Mouse (Mus musculus) midbrain, embryonic 10.5 days (tissue): Measurements from ENCODE around the gene Sergef. TPM values are rescaled to one million over a fixed set of nuclear protein-coding genes. Genes with fewer than 3 reads are reported as not detected.

Experiments
- DNase-seq: peaks from one replicate; pipeline ENCODE4 v3.0.0-alpha.2; 2017; ENCODE audit warnings: low spot score
- H3K27ac ChIP-seq: fragments of 300-500 bp; sonication (generic); replicated peaks from 2 replicates; pipeline ENCODE4 v1.5.1; 2016; ENCODE audit warnings: mild to moderate bottlenecking
- H3K27me3 ChIP-seq: fragments of 300-500 bp; sonication (generic); 2 replicates; pipeline ENCODE4 v1.6.1; 2016; ENCODE audit warnings: low read depth, mild to moderate bottlenecking; ENCODE audit not compliant: poor library complexity, severe bottlenecking
- H3K36me3 ChIP-seq: fragments of 300-500 bp; sonication (generic); 2 replicates; pipeline ENCODE4 v1.6.1; 2016; ENCODE audit warnings: mild to moderate bottlenecking, moderate library complexity
- H3K4me1 ChIP-seq: fragments of 300-500 bp; sonication (generic); 2 replicates; pipeline ENCODE4 v1.6.1; 2016
- H3K4me3 ChIP-seq: fragments of 300-500 bp; sonication (generic); 2 replicates; pipeline ENCODE4 v1.5.1; 2016; ENCODE audit warnings: mild to moderate bottlenecking, moderate library complexity
- H3K9me3 ChIP-seq: fragments of 300-500 bp; sonication (generic); replicated peaks from 2 replicates; pipeline ENCODE4 v1.6.1; 2016; ENCODE audit warnings: mild to moderate bottlenecking
- WGBS: fragments of 180-500 bp; shearing (Covaris S2); methylation state at CpG from one replicate; pipeline ENCODE4 v1.1.7; 2016; 5-methylcytosine and 5-hydroxymethylcytosine counted together
- polyA plus RNA-seq: library from polyadenylated mRNA; unstranded; fragments of >200 nt; fragmentation: Nextera tagmentation; extraction: Ambion mirVana; gene quantifications from 2 replicates; pipeline ENCODE4 v1.2.1, GENCODE M21; 2016

Gene Sergef
- polyA plus RNA-seq, 1 experiment from 2014 or later = 17.6 TPM

DNA sequence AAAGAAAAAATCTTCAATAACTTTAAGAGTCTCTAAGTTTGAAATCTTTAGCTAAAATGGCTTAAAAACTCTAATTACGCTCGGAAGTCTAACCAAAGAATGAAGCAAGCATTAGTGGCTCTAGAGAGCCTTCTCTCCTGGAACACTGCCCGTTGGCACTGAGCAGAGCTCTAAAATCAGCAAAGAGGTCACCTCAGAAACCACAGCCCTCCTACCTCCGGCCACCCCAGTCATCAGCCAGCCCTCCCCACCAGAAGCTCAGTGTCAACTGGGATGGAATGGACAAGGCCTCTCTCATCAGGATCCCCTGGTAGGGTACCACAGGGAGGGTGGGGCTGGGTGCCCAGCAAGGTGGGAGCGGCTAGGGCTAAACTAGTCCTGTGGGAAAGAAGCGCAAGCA lies 80.0 kb downstream of the Sergef start:
- Histone ChIP-seq H3K4me3 (no peak overlapping the region), H3K27ac (0 out of 2 replicates have a peak overlapping the region, but pooled peaks have one; percentile 23), H3K36me3 (no peaks in the 10 kb centered on the region), H3K4me1 (peaks cover 27% of the 10 kb centered on the region), H3K27me3 (no peaks in the 10 kb centered on the region), H3K9me3 (no peaks in the 10 kb centered on the region; the same call in 1 of the 2 replicates)
- DNase-seq = no peak
- 94% methylated on average over 6 of the region's 6 CpGs for WGBS

DNA sequence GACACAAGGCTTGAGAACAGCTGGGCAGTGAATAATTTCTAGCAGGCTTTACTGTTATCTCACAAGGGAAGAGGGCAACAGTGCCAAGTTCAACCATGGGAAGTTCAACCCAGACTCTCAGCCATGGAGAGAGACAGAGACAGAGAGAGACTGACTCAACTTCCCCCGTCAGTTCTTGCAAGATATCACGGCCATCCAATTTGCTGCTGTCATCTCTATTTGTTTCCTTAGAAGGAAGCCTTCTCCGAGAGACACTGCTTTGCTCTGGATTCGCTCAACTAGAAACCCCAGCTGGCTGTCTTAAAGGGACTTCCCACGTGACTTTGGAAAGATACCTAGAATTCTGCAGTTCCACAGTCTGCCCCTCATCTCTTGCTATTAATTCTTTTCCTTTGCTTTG lies 80.6 kb downstream of the Sergef start:
- Histone ChIP-seq H3K36me3 (no peaks in the 10 kb centered on the region), H3K4me3 (no peak overlapping the region), H3K27me3 (no peaks in the 10 kb centered on the region), H3K9me3 (no peaks in the 10 kb centered on the region), H3K4me1 (peaks cover 33% of the 10 kb centered on the region), H3K27ac (no peak overlapping the region)
- DNase-seq = no peak
- WGBS = 86% methylated on average over 5 of the region's 5 CpGs

DNA sequence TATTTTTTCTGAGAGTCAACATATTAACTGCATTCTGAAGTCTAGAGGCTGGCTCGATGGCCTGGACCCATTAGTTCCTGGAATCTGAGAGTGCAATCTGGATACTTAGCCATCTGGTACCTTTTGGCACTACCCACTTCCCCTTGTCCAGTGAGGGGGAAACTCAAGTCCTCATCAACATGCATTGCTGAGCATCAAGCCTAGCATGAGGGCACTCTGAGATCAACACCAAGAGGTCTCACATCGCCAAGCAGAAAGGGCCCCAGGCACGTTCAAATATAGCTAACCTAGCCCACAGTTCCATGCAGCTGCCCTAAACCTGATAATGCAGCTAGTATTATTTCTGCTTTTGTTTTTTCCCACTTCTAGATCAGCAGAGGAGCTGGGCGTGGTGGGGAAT lies 81.6 kb downstream of the Sergef start:
- no peaks in the 10 kb centered on the region for H3K36me3 ChIP-seq
- 90% methylated on average over 4 of the region's 4 CpGs for WGBS

DNA sequence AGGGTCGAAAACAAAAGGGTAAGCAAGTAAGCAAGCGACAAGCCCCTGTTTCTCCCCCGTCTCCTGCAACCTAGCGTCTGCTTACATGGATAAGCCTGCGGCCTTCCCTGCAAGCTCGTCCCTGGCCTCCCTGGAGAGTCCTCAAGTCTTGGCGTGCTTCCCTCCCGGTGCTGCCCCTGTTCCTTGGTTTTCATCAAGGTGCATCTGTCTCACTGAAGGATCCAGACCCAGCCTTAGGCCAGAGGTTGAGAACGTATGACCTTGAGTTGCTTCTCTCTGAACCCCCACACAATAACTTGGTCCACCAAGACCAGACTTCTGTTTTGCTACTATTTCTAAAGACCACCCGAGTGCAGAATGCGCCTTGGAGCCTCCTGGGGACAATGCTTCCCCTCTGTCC lies 82.2 kb downstream of the Sergef start:
- no peaks in the 10 kb centered on the region for H3K9me3 ChIP-seq
- no peaks in the 10 kb centered on the region for H3K27me3 ChIP-seq
- 84% methylated on average over 11 of the region's 11 CpGs for WGBS
- peaks cover 45% of the 10 kb centered on the region for H3K4me1 ChIP-seq
- peak overlapping the region; percentile 76; the same call in 1 of the 2 replicates for H3K27ac ChIP-seq
- no peaks in the 10 kb centered on the region for H3K36me3 ChIP-seq
- H3K4me3 ChIP-seq = no peak overlapping the region
- DNase-seq = no peak

More for the DNA sequence above, 81.6 kb downstream of the Sergef start:
- no peaks in the 10 kb centered on the region for H3K27me3 ChIP-seq
- H3K4me1 ChIP-seq = peaks cover 43% of the 10 kb centered on the region
- no peak for DNase-seq
- no peaks in the 10 kb centered on the region for H3K9me3 ChIP-seq
- no peak overlapping the region for H3K27ac ChIP-seq
- H3K4me3 ChIP-seq = no peak overlapping the region

DNA sequence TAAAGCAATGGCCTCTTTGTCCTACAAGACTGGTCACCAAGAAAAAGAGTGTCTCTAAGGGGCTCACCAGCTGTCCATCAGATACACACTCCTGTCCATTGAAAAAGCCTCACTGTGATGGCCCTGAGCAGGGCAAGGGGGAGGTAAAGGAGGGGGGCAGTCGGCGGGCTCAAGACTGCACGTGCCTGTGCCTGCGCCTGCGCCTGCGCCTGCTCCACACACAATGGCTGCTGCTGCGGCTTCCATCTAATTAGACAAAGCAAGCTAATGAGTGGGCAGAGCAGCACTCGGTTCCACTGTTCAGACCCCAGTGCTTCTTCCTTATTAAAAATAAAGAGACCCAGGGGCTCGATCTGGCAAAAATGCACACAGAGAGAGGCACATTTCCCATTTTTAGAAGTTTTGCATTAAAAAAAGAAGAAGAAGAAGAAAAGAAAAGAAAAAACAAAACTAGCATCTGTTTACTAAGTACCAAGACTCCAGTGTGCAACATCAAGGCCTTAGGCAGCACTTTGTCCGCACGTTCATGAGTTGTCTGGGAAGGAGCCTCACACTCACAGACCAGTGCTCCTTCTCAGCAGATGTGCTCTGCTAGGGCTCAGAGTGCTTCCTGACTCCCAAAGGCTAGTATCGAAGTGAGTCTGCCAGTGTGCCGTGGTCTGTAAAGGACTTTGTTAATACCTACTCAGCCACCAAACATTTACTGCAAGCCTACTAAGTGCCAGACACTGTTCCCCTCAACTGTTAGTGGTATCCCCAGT lies 83.1 kb downstream of the Sergef start:
- no peaks in the 10 kb centered on the region for H3K9me3 ChIP-seq
- WGBS = 55% methylated on average over 13 of the region's 13 CpGs
- H3K27ac ChIP-seq = peak overlapping the region; percentile 76
- H3K36me3 ChIP-seq = no peaks in the 10 kb centered on the region
- H3K4me1 ChIP-seq = peaks cover 51% of the 10 kb centered on the region
- no peaks in the 10 kb centered on the region for H3K27me3 ChIP-seq
- DNase-seq = peak; percentile 29
- no peak overlapping the region for H3K4me3 ChIP-seq

DNA sequence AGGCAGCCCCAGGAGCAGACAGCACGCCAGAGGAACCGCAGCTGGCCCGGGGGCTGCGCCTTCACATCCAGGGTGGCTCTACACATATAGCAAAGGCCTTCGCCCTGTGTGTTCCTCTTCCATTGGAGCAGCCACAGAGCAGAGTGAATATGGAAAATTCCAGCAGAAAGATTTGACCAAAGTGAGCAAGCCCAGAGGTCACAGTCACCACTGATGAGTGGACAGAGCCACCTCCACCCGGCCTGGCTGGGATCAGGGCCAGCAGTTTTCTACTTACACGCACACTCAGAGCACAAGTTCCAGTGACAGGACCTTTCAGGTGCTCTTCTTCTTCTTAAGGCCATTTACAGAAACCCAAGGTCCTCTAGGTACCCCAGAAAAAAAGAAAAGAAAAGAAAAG lies 83.9 kb downstream of the Sergef start:
- H3K9me3 ChIP-seq = no peaks in the 10 kb centered on the region
- no peak for DNase-seq
- 95% methylated on average over 7 of the region's 7 CpGs for WGBS
- peak overlapping the region; percentile 25 for H3K27ac ChIP-seq
- H3K36me3 ChIP-seq = no peaks in the 10 kb centered on the region
- no peaks in the 10 kb centered on the region for H3K27me3 ChIP-seq
- peaks cover 51% of the 10 kb centered on the region for H3K4me1 ChIP-seq
- no peak overlapping the region for H3K4me3 ChIP-seq

DNA sequence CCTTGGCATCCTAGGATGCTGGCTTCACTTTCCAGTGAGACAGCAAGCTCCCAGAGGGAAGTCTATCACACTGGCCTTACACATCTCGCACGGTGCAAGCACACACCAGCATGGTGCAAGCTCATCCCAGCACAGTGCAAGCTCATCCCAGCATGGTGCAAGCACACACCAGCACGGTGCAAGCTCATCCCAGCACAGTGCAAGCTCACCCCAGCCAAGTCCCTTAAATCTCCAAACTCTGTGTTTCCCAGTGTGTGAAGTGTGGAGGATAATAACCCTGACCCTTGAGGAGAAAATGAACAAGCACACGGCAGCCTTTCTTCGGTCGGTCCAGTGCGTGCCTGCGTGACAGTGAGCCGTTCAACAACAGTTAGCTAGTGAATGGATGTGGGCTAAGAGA lies 84.8 kb downstream of the Sergef start:
- no peak for DNase-seq
- WGBS = 90% methylated on average over 9 of the region's 9 CpGs
- peaks cover 51% of the 10 kb centered on the region for H3K4me1 ChIP-seq
- H3K36me3 ChIP-seq = no peaks in the 10 kb centered on the region
- H3K27me3 ChIP-seq = no peaks in the 10 kb centered on the region
- H3K27ac ChIP-seq = 0 out of 2 replicates have a peak overlapping the region, but pooled peaks have one; percentile 49
- H3K9me3 ChIP-seq = no peaks in the 10 kb centered on the region
- no peak overlapping the region for H3K4me3 ChIP-seq

DNA sequence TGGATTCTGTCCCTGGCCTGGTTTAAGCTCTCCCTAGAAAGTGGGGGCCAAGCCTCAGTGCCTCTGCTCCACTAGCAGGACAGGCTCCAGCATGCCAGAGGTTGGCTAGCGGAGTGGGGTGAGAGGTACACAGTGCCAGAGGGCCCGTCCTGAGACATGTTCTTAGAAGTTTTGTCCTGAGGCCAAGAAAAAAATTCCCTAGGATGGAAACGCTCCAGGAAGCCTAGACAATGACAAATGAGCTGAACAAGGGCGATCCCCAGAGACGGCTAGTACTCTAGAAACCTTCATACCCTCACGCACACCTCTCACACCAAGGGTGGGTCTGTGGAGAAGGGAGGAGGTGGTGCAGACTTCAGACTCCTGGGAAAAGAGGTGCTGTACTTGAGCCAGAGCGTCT lies 85.6 kb downstream of the Sergef start:
- 75% methylated on average over 7 of the region's 7 CpGs for WGBS
- Histone ChIP-seq H3K27me3 (no peaks in the 10 kb centered on the region), H3K36me3 (no peaks in the 10 kb centered on the region), H3K4me1 (peaks cover 51% of the 10 kb centered on the region), H3K9me3 (no peaks in the 10 kb centered on the region), H3K4me3 (no peak overlapping the region), H3K27ac (peak overlapping the region; percentile 42; the same call in 1 of the 2 replicates)
- DNase-seq = no peak

DNA sequence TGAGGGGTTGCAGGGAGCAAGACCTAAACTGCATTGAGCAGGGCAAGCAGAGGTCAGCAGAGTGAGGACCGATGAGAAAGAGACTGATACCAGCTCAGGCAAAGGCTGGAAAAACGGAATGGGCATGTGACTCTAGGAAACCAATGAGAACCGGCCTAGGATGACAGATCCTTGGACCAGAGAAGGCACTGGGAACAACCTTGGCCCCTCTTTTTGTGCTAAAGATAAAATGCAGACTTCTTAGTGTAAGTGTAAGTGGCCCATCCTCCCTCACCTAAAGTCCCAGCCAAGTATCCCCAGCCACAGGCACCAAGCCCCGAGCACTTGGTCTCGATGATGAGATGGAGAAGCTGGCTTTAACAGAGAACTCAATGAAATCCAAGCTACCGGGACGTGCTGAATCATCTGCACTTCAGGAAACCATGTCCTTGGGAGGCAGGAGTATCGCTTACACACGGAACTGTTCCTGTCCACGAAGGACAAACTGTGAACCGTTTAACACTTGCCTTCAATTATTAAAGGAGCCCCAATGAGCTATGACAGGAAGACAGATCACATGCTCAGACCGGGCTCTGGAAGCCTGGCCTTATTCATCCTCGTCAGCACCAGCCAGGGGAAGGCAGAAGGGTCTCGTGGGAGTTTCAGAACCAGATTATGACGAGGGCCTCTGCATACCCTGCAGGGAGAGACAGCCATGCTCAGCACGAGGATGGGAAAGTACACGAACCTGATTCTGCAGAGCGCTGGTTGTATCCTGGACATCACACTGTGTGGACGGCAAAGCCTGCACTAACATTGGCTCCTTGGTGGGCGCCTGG lies 87.5 kb downstream of the Sergef start:
- peaks cover 46% of the 10 kb centered on the region for H3K4me1 ChIP-seq
- no peak overlapping the region for H3K4me3 ChIP-seq
- H3K27me3 ChIP-seq = no peaks in the 10 kb centered on the region
- H3K36me3 ChIP-seq = no peaks in the 10 kb centered on the region
- no peak overlapping the region for H3K27ac ChIP-seq
- no peak for DNase-seq
- 86% methylated on average over 20 of the region's 20 CpGs for WGBS
- no peaks in the 10 kb centered on the region for H3K9me3 ChIP-seq

DNA sequence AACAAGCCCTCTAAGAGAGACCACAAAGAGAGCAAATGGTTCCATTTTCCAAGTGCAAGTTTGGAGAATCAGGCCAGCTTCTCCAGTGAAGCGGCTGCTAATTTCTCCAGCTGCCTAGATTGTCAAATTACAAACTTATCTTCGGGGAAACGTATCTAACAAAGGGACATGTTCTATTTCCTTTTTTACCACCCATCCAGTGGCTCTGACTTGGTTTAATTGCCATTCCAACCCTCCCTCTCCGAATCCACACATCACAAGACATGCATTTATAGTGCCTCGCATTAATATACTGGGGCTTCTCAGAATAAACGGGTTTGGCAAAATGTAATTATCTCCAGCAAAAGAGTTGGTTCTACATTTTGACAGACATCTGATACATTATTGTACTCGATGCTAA lies 88.4 kb downstream of the Sergef start:
- no peak for DNase-seq
- Histone ChIP-seq H3K36me3 (no peaks in the 10 kb centered on the region), H3K4me1 (peaks cover 36% of the 10 kb centered on the region), H3K9me3 (no peaks in the 10 kb centered on the region), H3K27ac (no peak overlapping the region), H3K4me3 (no peak overlapping the region), H3K27me3 (no peaks in the 10 kb centered on the region)
- 95% methylated on average over 7 of the region's 7 CpGs for WGBS

DNA sequence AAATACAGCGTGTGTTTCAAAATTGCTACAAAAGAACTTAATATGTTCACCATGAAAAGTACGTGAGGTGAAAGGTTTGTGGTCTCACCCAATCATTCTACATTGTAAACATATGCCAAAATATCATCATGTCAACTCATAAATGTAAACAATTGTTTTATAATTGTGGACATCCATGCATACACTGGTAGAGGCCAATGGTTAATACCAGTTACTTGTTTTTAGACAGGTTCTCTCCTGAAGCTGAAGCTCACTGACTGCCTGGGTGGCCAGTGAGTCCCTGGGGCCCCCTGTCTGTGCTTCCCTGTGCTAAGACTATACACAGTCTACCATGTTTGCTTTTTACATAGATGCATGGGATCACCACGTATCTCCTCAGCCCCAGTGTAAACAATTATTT lies 91.5 kb downstream of the Sergef start:
- H3K4me3 ChIP-seq = no peak overlapping the region
- no peaks in the 10 kb centered on the region for H3K27me3 ChIP-seq
- no peaks in the 10 kb centered on the region for H3K9me3 ChIP-seq
- no peak for DNase-seq
- H3K36me3 ChIP-seq = no peaks in the 10 kb centered on the region
- no peak overlapping the region for H3K27ac ChIP-seq
- WGBS = 90% methylated on average over 3 of the region's 3 CpGs
- peaks cover 12% of the 10 kb centered on the region; the same call in 1 of the 2 replicates for H3K4me1 ChIP-seq

DNA sequence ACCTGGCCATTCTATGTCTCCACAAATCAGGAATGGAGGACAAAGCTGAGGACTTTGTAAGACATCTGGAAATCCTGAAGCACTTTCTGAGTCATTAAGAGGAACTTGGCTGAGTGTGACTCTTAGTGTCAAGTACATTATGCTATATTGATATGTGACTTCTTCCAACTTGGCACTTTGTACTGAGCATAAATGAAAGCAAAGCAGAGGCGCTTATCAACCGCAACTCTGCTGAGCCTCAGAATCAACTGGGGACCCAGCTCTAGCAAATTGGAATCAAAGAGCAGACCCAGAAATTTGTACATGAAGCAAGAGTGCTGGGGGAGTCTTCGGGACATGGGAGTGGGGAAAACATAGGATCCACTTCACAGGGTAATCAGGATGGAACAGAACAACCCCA lies 92.0 kb downstream of the Sergef start:
- 94% methylated on average over 3 of the region's 3 CpGs for WGBS
- H3K4me1 ChIP-seq = peaks cover 9% of the 10 kb centered on the region; the same call in 1 of the 2 replicates
- no peak for DNase-seq
- H3K4me3 ChIP-seq = no peak overlapping the region
- H3K27ac ChIP-seq = no peak overlapping the region
- H3K27me3 ChIP-seq = no peaks in the 10 kb centered on the region
- no peaks in the 10 kb centered on the region for H3K36me3 ChIP-seq
- no peaks in the 10 kb centered on the region for H3K9me3 ChIP-seq

DNA sequence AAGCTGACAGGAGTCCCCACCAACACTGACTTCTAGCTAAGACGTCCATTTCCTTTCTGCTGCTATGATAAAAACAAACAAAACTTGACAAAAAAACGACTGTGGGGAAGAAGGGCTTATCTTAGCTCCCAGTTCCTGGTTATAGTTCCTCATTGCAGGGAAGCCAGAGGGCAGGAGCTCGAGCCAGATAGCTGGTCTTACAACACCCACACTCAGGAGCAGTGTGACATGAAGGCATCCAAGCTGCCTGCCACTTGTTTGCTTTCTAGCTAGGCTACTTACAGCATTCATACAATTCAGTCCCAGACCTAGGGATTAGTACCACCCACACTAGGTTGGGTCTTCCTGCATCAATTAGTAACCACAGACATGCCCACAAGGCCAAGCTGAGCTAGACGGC lies 93.1 kb downstream of the Sergef start:
- no peaks in the 10 kb centered on the region for H3K36me3 ChIP-seq
- H3K27ac ChIP-seq = no peak overlapping the region
- peaks cover 3% of the 10 kb centered on the region; the same call in 1 of the 2 replicates for H3K4me1 ChIP-seq
- H3K9me3 ChIP-seq = no peaks in the 10 kb centered on the region
- H3K27me3 ChIP-seq = no peaks in the 10 kb centered on the region
- H3K4me3 ChIP-seq = no peak overlapping the region
- WGBS = 63% methylated on average over 4 of the region's 4 CpGs
- no peak for DNase-seq
